Mouse (Mus musculus): Measurements from ENCODE around the gene Eif3k. TPM values are rescaled to one million over a fixed set of nuclear protein-coding genes. Genes with fewer than 3 reads are reported as not detected.

Gene Eif3k
- polyA plus RNA-seq, 2 experiments: 450 to 473 TPM

DNA sequence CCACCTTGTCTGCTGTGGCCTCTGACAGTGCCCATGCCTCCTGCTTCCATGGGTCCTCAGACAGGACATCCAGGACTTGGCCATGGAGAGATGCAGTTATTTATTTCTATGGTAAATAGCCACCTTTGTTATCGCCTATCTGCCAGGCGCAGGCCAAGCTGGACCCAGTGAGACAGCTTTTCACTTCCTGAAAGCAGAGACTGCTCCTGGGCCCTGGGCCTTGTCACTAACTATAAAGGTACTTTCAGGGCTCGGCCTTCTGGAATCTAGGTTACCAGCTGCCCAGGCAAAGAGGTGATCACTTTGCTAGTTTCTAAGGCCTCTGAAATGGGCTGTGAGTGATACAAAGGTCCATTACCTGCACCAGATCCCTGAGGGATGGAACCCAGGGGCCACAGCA is 56.9 kb downstream of the Eif3k start:
- no peaks in the 10 kb centered on the region for H3K9me3 ChIP-seq (ENCODE audit: control insufficient read depth, low read length)
- peaks cover 15% of the 10 kb centered on the region for H3K36me3 ChIP-seq (ENCODE audit: control insufficient read depth, insufficient read depth, low read length)
- 0 out of 2 replicates have a peak overlapping the region, but pooled peaks have one; percentile 12 for H3K9ac ChIP-seq (ENCODE audit: low read depth, low read length, severe bottlenecking)
- peak overlapping the region; percentile 89 for H3K27ac ChIP-seq (replicated peaks; ENCODE audit: low read depth, low read length)
- DNase-seq (ENCODE audit: low spot score) (no peak), ATAC-seq (ENCODE audit: low FRiP score, low read depth) (no peak)
- TF ChIP-seq POLR2A (IDR thresholded peaks at IDR 0.05; ENCODE audit: borderline replicate concordance, extremely low read depth, insufficient read depth, insufficient read length): no peak
- WGBS: 68% methylated on average over 3 of the region's 3 CpGs
- no peaks in the 10 kb centered on the region for H3K27me3 ChIP-seq (ENCODE audit: control insufficient read depth, insufficient read depth, low read length)
- H3K4me1 ChIP-seq (ENCODE audit: control insufficient read depth, insufficient read depth, low read length): peaks cover 68% of the 10 kb centered on the region
- H3K4me2 ChIP-seq (replicated peaks; ENCODE audit: low read depth, low read length, severe bottlenecking): no peak overlapping the region
- no peak overlapping the region for H3K4me3 ChIP-seq (replicated peaks; ENCODE audit: low read length)

- Histone ChIP-seq H3K9ac (ENCODE audit: low read depth, low read length, severe bottlenecking) (0 out of 2 replicates have a peak overlapping the region, but pooled peaks have one; percentile 40), H3K36me3 (ENCODE audit: control insufficient read depth, insufficient read depth, low read length) (peaks cover 17% of the 10 kb centered on the region), H3K4me1 (ENCODE audit: control insufficient read depth, insufficient read depth, low read length) (peaks cover 69% of the 10 kb centered on the region), H3K9me3 (ENCODE audit: control insufficient read depth, low read length) (no peaks in the 10 kb centered on the region), H3K4me2 (replicated peaks; ENCODE audit: low read depth, low read length, severe bottlenecking) (peak overlapping the region; percentile 27), H3K4me3 (replicated peaks; ENCODE audit: low read length) (no peak overlapping the region), H3K27me3 (ENCODE audit: control insufficient read depth, insufficient read depth, low read length) (no peaks in the 10 kb centered on the region), H3K27ac (replicated peaks; ENCODE audit: low read depth, low read length) (peak overlapping the region; percentile 89)
- TF ChIP-seq POLR2A (IDR thresholded peaks at IDR 0.05; ENCODE audit: borderline replicate concordance, extremely low read depth, insufficient read depth, insufficient read length): no peak
- WGBS: 6% methylated on average over 4 of the region's 4 CpGs
- DNase-seq (ENCODE audit: low spot score): peak; percentile 69
- ATAC-seq (ENCODE audit: low FRiP score, low read depth): peak; percentile 70
Observed at GRCm38 (mm10) chr7:28923865-28924291, 57.8 kb downstream of the Eif3k start.

DNA sequence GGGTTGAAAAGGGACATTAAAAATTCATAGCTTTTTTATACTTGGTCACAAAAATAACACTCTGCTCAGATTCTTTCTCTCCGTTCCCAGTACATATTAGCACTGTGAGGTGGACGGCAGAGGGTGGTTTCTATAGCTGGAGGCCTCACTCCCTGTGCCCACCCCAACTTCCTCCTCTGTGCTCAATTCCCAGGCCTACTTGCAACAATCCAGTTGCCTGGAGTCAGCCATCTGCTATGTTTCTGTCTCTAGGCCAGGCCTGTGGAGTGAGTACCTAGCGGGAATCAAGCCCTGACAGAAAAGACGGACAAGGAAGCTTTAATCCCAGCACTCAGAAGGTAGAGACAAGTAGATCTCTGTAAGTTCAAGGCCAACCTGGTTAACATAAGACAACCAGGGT is 59.1 kb downstream of the Eif3k start:
- no peak for ATAC-seq (ENCODE audit: low FRiP score, low read depth)
- no peaks in the 10 kb centered on the region for H3K27me3 ChIP-seq (ENCODE audit: control insufficient read depth, insufficient read depth, low read length)
- H3K4me1 ChIP-seq (ENCODE audit: control insufficient read depth, insufficient read depth, low read length): peaks cover 73% of the 10 kb centered on the region
- TF ChIP-seq POLR2A (IDR thresholded peaks at IDR 0.05; ENCODE audit: borderline replicate concordance, extremely low read depth, insufficient read depth, insufficient read length): no peak
- H3K27ac ChIP-seq (replicated peaks; ENCODE audit: low read depth, low read length): peak overlapping the region; percentile 89
- 0 out of 2 replicates have a peak overlapping the region, but pooled peaks have one; percentile 7 for H3K4me2 ChIP-seq (replicated peaks; ENCODE audit: low read depth, low read length, severe bottlenecking)
- 67% methylated on average over 4 of the region's 4 CpGs for WGBS
- no peaks in the 10 kb centered on the region for H3K9me3 ChIP-seq (ENCODE audit: control insufficient read depth, low read length)
- H3K4me3 ChIP-seq (replicated peaks; ENCODE audit: low read length): no peak overlapping the region
- H3K9ac ChIP-seq (ENCODE audit: low read depth, low read length, severe bottlenecking): no peak overlapping the region
- H3K36me3 ChIP-seq (ENCODE audit: control insufficient read depth, insufficient read depth, low read length): peaks cover 29% of the 10 kb centered on the region
- DNase-seq (ENCODE audit: low spot score): no peak

DNA sequence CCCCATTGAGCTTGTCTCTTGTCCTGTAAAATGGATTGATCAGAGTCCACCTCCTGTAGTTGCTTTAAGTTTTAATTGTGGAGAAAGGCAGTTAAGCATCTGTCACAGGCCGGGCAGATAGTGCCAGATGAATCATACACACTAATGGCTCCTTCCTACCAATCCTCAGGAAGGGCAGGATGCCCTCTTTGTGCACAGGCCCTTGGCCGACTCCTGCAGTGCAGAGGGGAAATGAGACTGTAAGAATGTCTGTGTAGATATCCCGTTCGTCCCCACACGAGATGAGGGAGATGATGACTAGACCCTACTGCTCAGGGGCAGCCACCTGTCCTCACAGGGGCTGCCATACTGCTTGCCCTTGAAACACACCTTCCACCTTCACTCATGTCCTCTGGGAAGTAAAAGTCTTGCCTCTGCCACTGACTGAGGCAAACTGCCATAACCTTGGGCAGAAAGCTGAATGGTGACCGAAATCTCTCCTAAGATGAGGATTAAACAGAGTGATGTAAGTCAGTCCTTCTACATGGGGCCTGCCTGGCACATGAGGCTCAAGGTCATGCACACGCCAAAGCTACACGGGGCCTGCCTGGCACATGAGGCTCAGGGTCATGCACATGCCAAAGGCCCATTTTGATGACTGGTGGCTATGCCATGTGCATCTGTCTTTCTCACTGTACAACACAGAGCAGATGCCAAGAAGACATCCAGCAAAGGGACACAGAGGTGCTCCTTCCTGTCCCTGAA is 59.8 kb downstream of the Eif3k start:
- H3K4me2 ChIP-seq (replicated peaks; ENCODE audit: low read depth, low read length, severe bottlenecking): no peak overlapping the region
- peaks cover 73% of the 10 kb centered on the region for H3K4me1 ChIP-seq (ENCODE audit: control insufficient read depth, insufficient read depth, low read length)
- H3K27me3 ChIP-seq (ENCODE audit: control insufficient read depth, insufficient read depth, low read length): no peaks in the 10 kb centered on the region
- H3K4me3 ChIP-seq (replicated peaks; ENCODE audit: low read length): no peak overlapping the region
- H3K36me3 ChIP-seq (ENCODE audit: control insufficient read depth, insufficient read depth, low read length): peaks cover 36% of the 10 kb centered on the region
- H3K9me3 ChIP-seq (ENCODE audit: control insufficient read depth, low read length): no peaks in the 10 kb centered on the region
- TF ChIP-seq POLR2A (IDR thresholded peaks at IDR 0.05; ENCODE audit: borderline replicate concordance, extremely low read depth, insufficient read depth, insufficient read length): no peak
- no peak overlapping the region for H3K9ac ChIP-seq (ENCODE audit: low read depth, low read length, severe bottlenecking)
- peak overlapping the region; percentile 89; the same call in 1 of the 2 replicates for H3K27ac ChIP-seq (replicated peaks; ENCODE audit: low read depth, low read length)
- WGBS: 85% methylated on average over 8 of the region's 8 CpGs
- ATAC-seq (ENCODE audit: low FRiP score, low read depth) (no peak), DNase-seq (ENCODE audit: low spot score) (no peak)

Other genes with a start within 250 kb of the Eif3k start
- 82.6 and 92.6 TPM in 2 replicates for gene Mrps12, start 240.0 kb downstream of the Eif3k start, polyA plus RNA-seq (2012; rRNA removed)
- 134 and 135 TPM in 2 replicates for gene Mrps12, start 240.0 kb downstream of the Eif3k start, polyA plus RNA-seq (2014; fragmentation: Nextera tagmentation; extraction: Ambion mirVana)
- 32.6 and 38.1 TPM in 2 replicates for gene Sars2, start 239.9 kb downstream of the Eif3k start, polyA plus RNA-seq (2012; rRNA removed)
- gene Sars2, start 239.9 kb downstream of the Eif3k start, polyA plus RNA-seq (2014; fragmentation: Nextera tagmentation; extraction: Ambion mirVana): 22.0 and 22.3 TPM in 2 replicates
- gene Ccer2, start 225.7 kb downstream of the Eif3k start, polyA plus RNA-seq (2012; rRNA removed): 0.06 and 0.24 TPM in 2 replicates
- gene Ccer2, start 225.7 kb downstream of the Eif3k start, polyA plus RNA-seq (2014; fragmentation: Nextera tagmentation; extraction: Ambion mirVana): 0.54 TPM in 1 of 2 replicates, not detected in the other
- 107 and 113 TPM in 2 replicates for gene Sirt2, start 215.1 kb downstream of the Eif3k start, polyA plus RNA-seq (2012; rRNA removed)
- 73.7 and 89.3 TPM in 2 replicates for gene Sirt2, start 215.1 kb downstream of the Eif3k start, polyA plus RNA-seq (2014; fragmentation: Nextera tagmentation; extraction: Ambion mirVana)
- 27.4 and 31.0 TPM in 2 replicates for gene Nfkbib, start 214.4 kb downstream of the Eif3k start, polyA plus RNA-seq (2012; rRNA removed)
- gene Nfkbib, start 214.4 kb downstream of the Eif3k start, polyA plus RNA-seq (2014; fragmentation: Nextera tagmentation; extraction: Ambion mirVana): 37.4 and 41.9 TPM in 2 replicates
- gene Rinl, start 192.9 kb downstream of the Eif3k start, polyA plus RNA-seq (2012; rRNA removed): 2.3 and 2.5 TPM in 2 replicates
- 2.6 and 2.8 TPM in 2 replicates for gene Rinl, start 192.9 kb downstream of the Eif3k start, polyA plus RNA-seq (2014; fragmentation: Nextera tagmentation; extraction: Ambion mirVana)
- gene Hnrnpl, start 173.3 kb downstream of the Eif3k start, polyA plus RNA-seq (2012; rRNA removed): 525 and 571 TPM in 2 replicates
- 208 and 225 TPM in 2 replicates for gene Hnrnpl, start 173.3 kb downstream of the Eif3k start, polyA plus RNA-seq (2014; fragmentation: Nextera tagmentation; extraction: Ambion mirVana)
- gene Ech1, start 156.6 kb downstream of the Eif3k start, polyA plus RNA-seq (2012; rRNA removed): 165 and 172 TPM in 2 replicates
- gene Ech1, start 156.6 kb downstream of the Eif3k start, polyA plus RNA-seq (2014; fragmentation: Nextera tagmentation; extraction: Ambion mirVana): 176 and 200 TPM in 2 replicates
- gene Lgals4, start 148.0 kb downstream of the Eif3k start, polyA plus RNA-seq (2012; rRNA removed): 17.9 and 18.0 TPM in 2 replicates
- 5.9 and 7.0 TPM in 2 replicates for gene Lgals4, start 148.0 kb downstream of the Eif3k start, polyA plus RNA-seq (2014; fragmentation: Nextera tagmentation; extraction: Ambion mirVana)
- 198 and 208 TPM in 2 replicates for gene Lgals7, start 118.0 kb downstream of the Eif3k start, polyA plus RNA-seq (2012; rRNA removed)
- gene Lgals7, start 118.0 kb downstream of the Eif3k start, polyA plus RNA-seq (2014; fragmentation: Nextera tagmentation; extraction: Ambion mirVana): 37.9 and 48.4 TPM in 2 replicates
- 0.19 and 0.25 TPM in 2 replicates for gene Capn12, start 100.4 kb downstream of the Eif3k start, polyA plus RNA-seq (2012; rRNA removed)
- 0.58 and 0.94 TPM in 2 replicates for gene Capn12, start 100.4 kb downstream of the Eif3k start, polyA plus RNA-seq (2014; fragmentation: Nextera tagmentation; extraction: Ambion mirVana)
- gene Actn4, start 19.5 kb downstream of the Eif3k start, polyA plus RNA-seq (2012; rRNA removed): 268 and 299 TPM in 2 replicates
- 295 and 304 TPM in 2 replicates for gene Actn4, start 19.5 kb downstream of the Eif3k start, polyA plus RNA-seq (2014; fragmentation: Nextera tagmentation; extraction: Ambion mirVana)
- 9.3 and 9.5 TPM in 2 replicates for gene Map4k1, start 186 bp upstream of the Eif3k start, polyA plus RNA-seq (2012; rRNA removed)
- 6.4 and 7.0 TPM in 2 replicates for gene Map4k1, start 186 bp upstream of the Eif3k start, polyA plus RNA-seq (2014; fragmentation: Nextera tagmentation; extraction: Ambion mirVana)
- gene Ryr1, start 143.3 kb upstream of the Eif3k start, polyA plus RNA-seq (2012; rRNA removed): 26.5 and 29.2 TPM in 2 replicates
- gene Ryr1, start 143.3 kb upstream of the Eif3k start, polyA plus RNA-seq (2014; fragmentation: Nextera tagmentation; extraction: Ambion mirVana): 5.9 and 7.7 TPM in 2 replicates
- 4.8 and 6.8 TPM in 2 replicates for gene Rasgrp4, start 153.0 kb upstream of the Eif3k start, polyA plus RNA-seq (2012; rRNA removed)
- 0.43 and 1.1 TPM in 2 replicates for gene Rasgrp4, start 153.0 kb upstream of the Eif3k start, polyA plus RNA-seq (2014; fragmentation: Nextera tagmentation; extraction: Ambion mirVana)
- gene Fam98c, start 174.4 kb upstream of the Eif3k start, polyA plus RNA-seq (2012; rRNA removed): 18.9 and 22.7 TPM in 2 replicates
- gene Fam98c, start 174.4 kb upstream of the Eif3k start, polyA plus RNA-seq (2014; fragmentation: Nextera tagmentation; extraction: Ambion mirVana): 15.7 and 17.1 TPM in 2 replicates
- 0.91 and 1.4 TPM in 2 replicates for gene Ggn, start 188.3 kb upstream of the Eif3k start, polyA plus RNA-seq (2012; rRNA removed)
- gene Ggn, start 188.3 kb upstream of the Eif3k start, polyA plus RNA-seq (2014; fragmentation: Nextera tagmentation; extraction: Ambion mirVana): 0.45 and 0.54 TPM in 2 replicates
- 14.2 and 19.4 TPM in 2 replicates for gene Spred3, start 188.5 kb upstream of the Eif3k start, polyA plus RNA-seq (2012; rRNA removed)
- gene Spred3, start 188.5 kb upstream of the Eif3k start, polyA plus RNA-seq (2014; fragmentation: Nextera tagmentation; extraction: Ambion mirVana): 3.5 and 4.2 TPM in 2 replicates
- gene Psmd8, start 198.8 kb upstream of the Eif3k start, polyA plus RNA-seq (2012; rRNA removed): 216 and 233 TPM in 2 replicates
- gene Psmd8, start 198.8 kb upstream of the Eif3k start, polyA plus RNA-seq (2014; fragmentation: Nextera tagmentation; extraction: Ambion mirVana): 264 and 268 TPM in 2 replicates
- gene Catsperg1, start 232.2 kb upstream of the Eif3k start, polyA plus RNA-seq (2012; rRNA removed): 3.1 and 3.4 TPM in 2 replicates
- gene Catsperg1, start 232.2 kb upstream of the Eif3k start, polyA plus RNA-seq (2014; fragmentation: Nextera tagmentation; extraction: Ambion mirVana): 0.84 and 0.87 TPM in 2 replicates